Mouse (Mus musculus) urinary bladder, postnatal 36 days (tissue): ENCODE data around the gene Atp4b.
"Not testable (repeated sequence)": the region's sequence is repeated elsewhere in the genome, so short reads cannot be mapped to it uniquely, and the experiment has no call there.

Source experiments
- DNase-seq, 2 experiments: peaks; one replicate each; pipeline ENCODE4 v3.0.0; 2022; ENCODE audit warnings: low spot score in 2 of 2, mixed read lengths in 1 of 2

Atp4b gene

DNA sequence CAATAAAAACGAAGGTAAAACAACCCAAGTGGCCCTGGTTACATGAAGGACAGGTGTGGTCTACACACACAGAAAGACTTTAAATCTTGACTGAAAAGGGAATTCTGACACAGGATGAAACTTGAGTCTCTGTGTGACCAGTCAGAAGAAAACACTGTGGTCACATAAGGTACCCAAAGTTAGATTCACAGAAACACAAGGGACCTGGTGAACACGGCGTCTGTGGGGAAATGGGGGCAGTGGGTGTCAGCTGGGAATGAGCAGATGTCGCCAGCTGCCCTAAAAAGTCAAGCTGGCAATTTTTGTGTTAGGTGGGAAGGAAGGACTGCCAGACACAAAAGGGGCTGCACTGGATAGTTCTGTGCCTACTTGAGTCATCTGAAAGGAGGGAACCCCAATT is 13.6 kb downstream of the Atp4b start:
- no peak for DNase-seq

DNA sequence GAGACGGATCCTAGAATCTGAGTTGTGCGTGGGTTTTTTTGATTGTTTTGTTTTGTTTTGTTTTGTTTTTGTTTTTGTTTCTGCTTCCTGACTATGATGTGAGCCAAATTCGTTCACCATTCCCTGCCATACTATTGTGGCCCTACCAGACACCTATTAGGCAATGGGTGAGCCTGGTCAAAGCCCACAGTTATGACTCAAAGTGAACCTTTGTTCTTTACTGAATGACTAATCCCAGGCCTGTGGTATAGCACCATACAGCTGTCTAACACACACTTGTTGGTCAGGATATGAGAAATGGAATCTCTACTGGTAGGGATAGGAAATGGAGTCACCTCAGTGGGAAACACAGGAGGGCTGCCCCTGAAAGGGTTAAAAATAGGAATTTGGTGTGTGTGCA is 14.1 kb downstream of the Atp4b start:
- no peak for DNase-seq

DNA sequence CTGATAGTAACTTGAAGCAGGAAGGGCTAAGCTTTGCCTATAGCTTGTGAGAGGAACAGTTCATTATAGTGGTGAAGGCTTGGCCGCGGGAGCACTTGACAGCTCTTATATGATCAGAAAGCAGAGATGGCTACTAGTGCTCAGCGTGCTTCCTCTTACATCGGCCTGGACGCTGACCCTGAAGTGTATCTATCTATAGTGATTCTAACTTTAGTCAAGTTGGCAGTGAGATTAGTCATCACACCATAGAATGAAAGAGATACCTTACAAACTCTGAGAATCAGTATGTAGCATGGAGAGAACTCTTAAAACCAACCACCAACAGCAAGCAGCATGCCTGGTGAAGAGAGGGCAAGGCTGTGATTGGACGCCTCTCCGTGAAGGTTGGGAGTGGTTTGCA is 15.0 kb downstream of the Atp4b start:
- no peak for DNase-seq

DNA sequence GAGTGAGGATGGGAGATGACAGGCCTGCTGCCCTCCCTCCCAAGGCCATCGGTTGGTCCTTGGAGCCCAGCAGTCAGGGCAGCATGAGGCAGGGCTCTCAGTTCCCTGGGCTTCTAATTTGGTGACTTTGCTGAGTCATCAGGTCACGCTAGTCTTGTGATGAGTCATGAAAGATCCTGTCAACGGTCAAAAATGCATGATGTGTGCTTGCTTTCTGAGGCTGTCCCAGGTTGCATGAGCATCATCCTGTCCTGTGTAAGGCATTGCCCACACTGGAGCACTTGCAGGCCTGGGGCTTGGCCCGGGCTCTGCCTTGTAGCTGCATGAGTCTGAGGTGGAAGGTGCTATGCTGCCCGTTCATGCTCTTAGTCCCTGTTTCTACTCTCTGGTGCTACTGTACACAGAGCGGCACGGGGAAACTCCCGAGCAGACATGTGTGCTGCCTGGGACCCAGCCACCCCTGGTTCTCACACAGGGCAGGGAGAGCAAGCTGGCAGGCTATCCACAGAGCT is 23.4 kb downstream of the Atp4b start:
- DNase-seq, result no peak

DNA sequence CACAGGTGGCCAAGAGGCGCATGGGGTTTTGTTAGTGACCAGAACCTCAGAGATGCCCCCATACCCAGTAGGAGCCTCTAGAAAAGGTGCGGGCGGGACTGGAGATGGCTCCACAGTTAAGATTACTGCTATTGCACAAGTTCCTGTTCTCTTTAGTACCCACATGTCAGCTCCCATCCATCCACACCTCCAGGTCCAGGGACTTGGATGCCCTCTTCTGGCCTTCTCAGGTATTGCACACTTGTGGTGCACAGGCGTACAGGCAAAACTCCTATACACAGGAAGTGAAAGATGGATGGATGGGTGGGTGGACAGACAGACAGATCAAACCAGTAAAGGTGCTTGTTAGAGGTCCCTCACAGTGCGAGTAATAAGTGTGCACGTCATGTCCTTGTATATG is 34.8 kb downstream of the Atp4b start:
- DNase-seq, result no peak

DNA sequence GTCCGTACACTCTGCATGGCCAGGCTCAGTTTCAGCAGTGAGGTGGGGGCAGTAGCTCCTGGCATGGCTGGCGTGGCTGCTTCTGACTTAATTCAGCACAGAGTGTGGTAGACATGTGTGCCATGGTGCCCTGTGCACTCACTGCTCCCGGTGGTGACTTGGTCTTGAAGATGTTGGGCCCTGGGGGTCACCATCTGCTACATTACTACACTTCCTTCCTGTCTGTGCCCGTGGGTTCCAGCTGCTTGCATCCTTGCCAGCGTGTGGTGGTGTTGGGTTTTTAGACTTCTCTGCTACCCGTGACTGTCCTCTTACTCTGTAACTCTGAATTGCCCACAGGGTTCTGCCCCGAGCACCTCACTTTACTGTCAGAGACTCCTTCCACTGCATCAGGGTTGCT is 36.4 kb downstream of the Atp4b start:
- DNase-seq, result no peak

DNA sequence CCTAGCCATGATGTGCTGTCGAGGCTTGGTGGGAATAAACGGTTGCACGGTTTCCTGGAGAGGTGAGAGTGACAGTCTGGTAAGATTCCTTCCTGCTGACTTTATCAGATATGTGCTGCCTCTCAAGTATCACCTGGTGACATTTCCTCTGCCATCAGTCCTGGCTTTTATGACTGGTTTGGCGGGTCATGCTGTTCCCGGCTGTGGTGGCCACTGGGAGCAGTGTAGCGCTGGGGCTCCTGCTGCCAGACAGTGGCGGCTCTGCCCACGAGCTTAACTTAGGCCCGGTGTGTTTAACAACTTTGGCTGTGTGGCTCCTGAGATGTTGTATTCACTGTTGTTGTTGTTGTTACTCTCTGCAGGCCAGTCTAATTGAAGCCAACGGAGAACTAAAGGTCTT is 39.9 kb downstream of the Atp4b start:
- DNase-seq, result peak; percentile 42 to 45

DNA sequence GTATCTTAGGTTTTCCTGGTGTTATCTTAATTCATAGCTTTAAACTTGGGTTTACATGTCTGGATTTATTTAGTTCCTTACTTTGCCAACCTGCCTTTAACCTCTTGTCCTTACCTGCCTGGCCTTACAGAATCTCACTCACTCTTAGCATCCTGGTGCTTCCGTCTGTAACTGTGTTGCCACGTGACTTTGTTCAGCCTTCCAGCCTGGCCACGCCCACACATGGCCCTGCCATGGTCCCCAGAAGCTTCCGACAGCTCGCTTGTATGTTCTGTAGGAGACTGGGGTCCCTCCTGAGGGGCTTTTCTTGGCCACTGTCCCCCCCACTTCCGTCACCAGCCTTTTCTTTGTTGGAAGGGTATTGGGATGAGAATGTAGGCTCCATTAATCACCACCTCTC is 40.4 kb downstream of the Atp4b start:
- DNase-seq, result no peak

DNA sequence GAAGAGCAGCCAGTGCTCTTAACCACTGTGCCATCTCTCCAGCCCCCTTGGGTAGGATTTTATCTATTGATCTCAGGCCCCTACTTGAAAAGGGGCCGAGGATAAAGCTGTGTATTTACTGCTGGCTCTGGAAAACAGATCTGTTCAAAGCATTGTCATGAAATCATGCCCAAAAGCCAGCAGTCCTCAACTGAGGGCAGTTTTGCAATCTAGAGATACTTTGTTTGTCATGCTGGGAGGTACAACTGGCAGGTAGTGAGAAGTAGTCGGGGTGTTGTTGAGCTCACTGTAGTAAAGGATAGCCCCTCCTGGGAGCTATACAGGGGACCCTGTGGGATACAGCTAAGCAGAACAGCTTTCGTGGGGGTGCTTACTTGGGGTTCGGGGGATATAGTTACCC is 42.7 kb downstream of the Atp4b start:
- no peak for DNase-seq

DNA sequence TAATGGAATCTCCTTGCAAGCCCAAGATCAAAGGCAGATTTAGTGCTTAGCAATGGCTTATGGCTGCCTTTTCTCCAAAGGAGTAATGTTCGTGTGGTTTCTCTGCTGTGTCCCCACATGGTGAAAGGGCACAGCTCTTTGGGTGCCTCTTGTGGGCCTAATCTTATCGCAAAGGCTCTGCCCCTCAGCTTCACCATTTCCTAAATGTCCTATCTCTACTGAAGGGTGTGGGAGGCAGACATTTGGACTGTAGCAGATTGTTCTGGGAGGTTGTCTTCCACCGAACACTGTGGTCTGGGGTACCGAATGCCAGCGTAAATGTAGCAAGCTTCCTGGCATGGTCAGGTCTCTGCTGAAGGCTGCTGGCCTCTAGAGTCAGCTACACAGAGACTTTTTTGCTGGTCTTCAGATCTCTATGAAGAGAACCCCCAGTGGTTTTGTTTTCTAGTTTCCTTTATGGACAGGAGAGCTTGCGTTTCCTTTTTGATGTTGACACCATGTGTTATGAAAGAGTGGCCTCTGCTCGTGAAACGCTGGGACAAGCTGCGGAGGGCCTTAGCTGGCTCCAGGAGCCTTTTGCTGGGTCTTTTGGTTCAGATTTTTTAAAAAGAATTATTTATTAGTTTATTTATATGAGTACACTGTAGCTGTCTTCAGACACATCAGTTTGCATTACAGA is 43.3 kb downstream of the Atp4b start:
- DNase-seq, result no peak

DNA sequence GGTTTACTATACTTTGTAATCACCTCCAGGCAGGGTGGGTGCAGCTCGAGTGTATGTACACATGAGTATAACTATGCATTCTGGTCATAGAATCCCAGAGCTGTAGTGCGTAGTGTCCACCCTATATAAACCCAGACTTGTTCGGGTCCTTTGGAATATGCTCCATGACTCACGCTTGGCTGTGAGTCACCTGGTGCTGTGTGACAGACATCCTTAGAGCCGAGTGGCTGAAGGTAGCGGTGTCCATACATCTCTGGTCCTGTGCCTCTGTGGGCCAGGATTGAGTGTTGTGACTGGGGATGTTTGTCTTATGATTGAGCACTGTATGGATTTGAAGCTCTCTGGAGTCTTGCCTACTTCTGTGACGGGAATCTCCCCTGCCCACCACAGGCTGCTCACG is 44.0 kb downstream of the Atp4b start:
- no peak for DNase-seq

DNA sequence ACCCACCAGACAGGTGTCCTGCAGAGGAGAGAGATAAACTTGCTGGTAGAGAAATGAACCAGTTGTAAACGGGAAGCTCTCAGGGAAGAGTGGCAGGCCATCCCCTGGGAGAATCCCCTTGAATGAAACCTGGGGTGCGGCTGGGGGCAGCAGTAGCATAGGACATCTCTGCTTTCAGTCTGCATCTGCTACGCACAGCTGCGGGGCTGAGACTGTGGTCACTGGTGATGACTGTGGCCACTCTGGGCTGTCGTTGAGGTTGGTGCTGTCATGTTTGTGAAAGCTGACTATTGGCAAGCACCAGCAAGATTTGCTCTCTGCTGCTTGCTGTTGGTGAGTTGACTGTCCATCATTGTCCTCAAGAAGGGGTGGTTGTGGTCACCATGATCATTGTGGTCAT is 45.0 kb downstream of the Atp4b start:
- no peak for DNase-seq

DNA sequence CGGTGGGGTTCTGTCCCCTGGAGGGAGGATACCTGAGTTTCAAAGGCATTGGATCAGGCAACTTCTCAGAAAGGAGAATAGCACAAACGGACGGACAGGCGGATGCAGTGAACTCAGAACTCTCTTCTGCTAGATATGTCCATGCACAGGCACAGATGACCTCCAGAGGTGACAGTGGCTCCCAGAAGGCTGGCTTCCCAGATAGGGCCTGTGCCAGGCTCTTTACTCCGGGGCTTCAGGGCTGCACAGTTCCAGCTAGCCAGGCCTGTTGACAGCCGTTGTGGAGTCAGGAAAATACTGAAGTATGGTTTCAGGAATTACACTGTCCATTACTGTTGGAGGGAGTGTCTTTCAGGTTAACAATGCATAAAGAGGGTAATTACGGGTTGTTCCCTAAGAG is 46.6 kb downstream of the Atp4b start:
- no peak for DNase-seq

DNA sequence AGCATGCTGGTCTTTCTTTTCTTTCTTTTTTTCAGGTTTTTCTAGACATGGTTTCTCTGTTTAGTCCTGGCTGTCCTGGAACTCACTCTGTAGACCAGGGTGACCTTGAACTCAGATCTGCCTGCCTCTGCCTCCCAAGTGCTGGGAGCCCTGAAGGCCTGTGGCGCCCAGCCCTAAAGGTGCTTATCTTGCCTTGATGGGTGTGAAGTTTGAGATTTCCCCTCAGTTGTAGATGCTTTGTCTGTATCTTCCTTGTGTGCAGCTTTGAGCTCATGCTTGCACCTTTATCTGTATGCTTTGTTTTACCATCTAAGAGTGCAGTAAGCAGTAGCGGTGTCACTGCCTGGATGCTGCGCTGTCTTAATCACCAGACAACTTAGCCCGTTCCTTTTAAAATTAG is 53.5 kb downstream of the Atp4b start:
- DNase-seq, result no peak

DNA sequence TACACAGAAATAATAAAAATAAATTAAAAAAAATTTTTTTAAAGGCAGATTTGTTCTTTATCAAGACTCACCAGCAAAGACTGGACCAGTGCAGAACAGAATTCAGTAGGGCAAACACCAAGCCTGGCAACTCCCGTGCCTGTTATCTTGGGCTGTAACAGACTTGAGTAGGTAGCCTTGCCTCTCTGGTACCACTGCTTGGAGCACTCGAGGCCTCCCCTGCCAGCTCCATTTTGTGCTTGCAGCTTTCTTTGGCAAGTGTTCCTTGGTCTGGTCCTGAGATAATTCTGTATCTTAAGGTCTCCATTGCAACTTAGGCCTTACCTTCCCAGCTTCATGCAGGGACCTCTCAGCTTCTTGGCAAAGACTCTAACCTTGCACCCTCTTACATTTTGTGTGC is 54.3 kb downstream of the Atp4b start:
- DNase-seq, result no peak

DNA sequence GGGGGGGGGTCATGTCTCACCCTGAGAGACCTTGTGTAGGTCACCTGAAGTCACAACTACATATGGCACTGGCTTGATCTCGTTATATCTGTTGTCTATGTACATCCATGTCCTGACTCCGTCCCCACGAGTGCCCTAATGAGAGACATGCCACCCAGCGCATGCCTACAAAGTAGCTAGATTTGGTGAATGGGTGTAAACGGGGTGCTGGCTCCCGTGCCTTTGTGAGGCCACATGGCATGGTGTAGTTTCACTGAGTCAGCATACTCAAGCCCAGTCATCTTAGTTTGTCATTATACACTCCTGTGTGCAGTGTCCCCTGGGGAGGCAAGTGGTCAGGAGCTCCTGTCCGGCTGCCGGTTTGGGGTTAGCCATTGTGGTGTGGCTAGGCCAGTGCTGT is 56.0 kb downstream of the Atp4b start:
- DNase-seq, result no peak

DNA sequence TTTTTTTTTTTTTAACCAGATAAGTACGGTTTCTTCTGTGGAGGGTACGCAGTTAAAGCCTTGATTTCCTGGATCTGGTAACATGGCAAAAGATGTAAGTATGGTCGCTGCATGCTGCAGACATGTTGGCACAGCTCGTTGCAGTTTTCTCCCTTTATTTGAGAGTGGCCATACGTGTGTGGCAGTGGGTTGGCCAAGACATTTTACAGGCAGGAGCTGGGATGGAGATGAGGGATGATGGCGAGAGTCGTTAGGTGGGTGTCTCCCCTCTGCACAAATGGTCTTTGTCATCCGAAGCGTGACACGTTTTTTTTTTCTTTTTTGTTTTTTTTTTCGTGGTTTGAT is 57.0 kb downstream of the Atp4b start:
- no peak for DNase-seq

DNA sequence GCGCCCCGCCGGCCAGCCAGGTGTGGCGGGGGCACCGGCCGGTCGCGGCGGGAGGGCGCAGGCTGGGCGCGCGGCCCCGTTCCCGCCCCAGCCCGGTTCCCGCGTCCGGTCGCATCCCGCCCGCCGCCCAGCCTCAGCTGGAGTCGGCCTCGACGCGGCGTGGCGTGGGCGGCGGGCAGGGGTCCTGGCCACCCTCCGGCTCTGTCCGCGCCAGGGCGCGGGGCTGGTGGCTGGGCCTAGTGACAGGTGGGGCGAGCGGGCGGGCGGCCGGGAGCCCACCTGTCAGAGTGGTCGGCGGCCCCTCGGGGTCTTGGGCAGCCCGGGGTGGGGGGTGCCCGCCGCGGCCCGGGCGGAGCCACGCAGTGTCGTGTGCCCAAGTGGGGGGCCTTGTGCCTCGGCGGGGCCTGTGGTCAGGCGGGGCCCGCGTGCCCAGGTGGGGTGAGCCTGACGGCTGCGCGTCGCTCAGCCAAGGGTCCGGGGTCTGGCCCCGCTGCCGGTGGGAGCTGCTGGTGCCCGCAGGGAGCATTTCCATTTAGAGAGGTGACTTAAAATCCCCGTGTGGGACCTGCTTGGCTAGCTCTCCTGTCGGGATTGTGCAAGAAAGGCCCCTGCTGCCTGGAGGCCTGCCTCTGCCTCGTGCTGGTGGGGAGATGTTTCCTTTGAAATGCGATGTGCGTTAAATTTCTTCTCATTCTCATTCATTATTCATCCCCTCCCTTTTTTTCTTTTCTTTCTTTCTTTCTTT is 57.6 kb downstream of the Atp4b start:
- peak in 1 of 2 experiments; percentile 52 for DNase-seq

DNA sequence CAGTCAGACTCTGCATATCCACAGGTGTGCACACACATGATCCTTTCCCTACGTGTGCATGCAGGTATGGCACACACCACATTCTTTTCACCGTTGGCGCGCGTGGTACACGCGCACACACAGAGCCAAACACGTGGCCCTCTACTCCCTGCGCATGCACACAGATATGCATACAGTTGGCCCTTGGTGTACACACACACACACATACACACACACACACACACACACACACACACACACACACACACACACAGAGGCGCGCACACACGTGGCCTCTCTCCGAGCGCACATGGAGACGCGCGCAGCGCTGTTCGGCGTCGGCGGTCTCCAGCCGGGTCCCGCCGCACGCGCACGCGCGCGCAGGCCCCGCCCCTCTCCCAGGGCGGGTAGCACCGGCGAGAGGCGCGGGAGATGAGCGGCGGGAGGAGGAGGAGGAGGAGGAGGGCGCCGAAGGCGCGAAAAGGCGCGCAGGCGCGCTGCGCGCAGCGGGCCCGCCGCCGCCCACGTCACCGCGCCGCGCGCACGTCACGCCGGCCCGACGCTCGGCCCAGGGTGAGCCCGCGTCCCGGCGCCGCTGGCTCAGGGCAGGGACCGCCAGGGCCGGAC is 58.3 kb downstream of the Atp4b start, which contains the start of gene Tfdp1:
TSS of gene Tfdp1 (plus strand) at position 497 of the 606 bp plus-strand sequence.
- DNase-seq, result peak; percentile 51 to 72

DNA sequence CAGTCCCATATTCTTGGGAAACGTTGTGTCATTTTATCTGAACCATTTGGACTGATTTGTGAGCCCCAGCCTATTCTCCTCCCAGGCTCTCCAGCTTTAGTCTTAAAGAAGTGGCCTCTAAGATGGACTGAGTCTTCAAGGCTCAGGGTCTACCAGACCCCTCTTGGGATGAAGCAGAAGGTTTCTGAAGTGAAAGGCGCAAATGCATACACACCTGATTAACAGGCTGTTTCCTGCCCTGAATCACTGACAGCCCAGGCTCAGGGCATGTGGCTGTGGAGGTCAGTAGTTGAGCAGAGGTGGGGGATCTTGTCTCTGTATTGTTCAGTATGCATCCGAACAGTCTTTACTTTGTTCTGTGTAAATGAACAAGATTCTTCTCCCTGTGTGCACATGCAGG is 58.9 kb downstream of the Atp4b start:
- DNase-seq, result no peak

DNA sequence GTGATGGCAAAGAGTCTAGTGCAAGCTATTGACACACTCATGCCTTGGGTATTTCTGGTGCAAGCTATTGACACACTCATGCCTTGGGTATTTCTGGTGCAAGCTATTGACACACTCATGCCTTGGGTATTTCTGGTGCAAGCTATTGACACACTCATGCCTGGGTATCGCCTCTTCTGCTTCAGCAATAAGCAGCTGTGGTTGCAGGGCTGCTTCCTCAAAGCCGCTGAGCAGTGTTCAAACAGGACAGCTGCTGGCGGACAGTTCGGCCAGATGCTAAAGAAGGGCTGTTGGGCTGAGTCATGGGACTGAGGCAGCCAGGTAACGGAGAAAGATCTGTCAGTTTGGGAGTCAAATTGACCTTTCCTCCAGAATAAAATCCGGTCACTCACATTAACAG is 59.4 kb downstream of the Atp4b start:
- DNase-seq, result not testable (repeated sequence)
